Mouse (Mus musculus): ENCODE results near the gene Leprot. TPM values are rescaled to one million over a fixed set of nuclear protein-coding genes. Genes with fewer than 3 reads are reported as not detected.
A peak's percentile ranks its signal among the peaks of the same experiment; 100 is the strongest.

The Leprot gene
- polyA plus RNA-seq, 1 experiment from 2014 or later, result 97.1 TPM

- 78% methylated on average over 5 of the region's 5 CpGs for WGBS
- ATAC-seq, result no peak
- H3K9ac ChIP-seq, result no peak overlapping the region
These were observed 22.3 kb downstream of the Leprot start for GRCm38 (mm10) chr4:101669811-101670210.

DNA sequence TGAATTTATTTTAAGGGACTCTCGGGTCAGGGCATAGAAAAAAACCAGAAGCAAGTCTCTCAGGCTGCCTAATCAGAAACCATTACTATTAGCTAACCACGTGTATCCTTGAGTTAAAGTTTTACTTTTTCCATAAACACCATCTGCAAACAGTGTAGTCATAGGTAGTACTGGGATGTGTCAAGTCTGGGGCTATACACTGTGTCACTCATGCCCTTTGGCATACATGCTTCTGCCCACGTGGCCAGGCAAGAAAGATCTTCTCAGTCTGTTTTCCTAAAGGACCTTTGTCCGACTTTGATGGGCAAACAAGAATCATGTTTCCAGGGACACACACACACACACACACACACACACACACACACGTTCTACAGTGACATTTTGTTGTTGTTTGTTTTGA, 27.3 kb downstream of the Leprot start:
- Histone ChIP-seq H3K4me3 (replicated peaks) (no peak overlapping the region), H3K9me3 (no peaks in the 10 kb centered on the region), H3K27ac (no peak overlapping the region), H3K4me2 (replicated peaks) (no peak overlapping the region), H3K27me3 (replicated peaks) (no peaks in the 10 kb centered on the region), H3K9ac (no peak overlapping the region), H3K4me1 (replicated peaks) (no peaks in the 10 kb centered on the region), H3K36me3 (no peaks in the 10 kb centered on the region)
- WGBS, result 49% methylated on average over 5 of the region's 5 CpGs
- ATAC-seq, result peak; percentile 72

More at GRCm38 (mm10) chr4:101669811-101670210, 22.3 kb downstream of the Leprot start:
- H3K4me3 ChIP-seq (replicated peaks), result no peak overlapping the region
- H3K4me1 ChIP-seq (replicated peaks), result no peaks in the 10 kb centered on the region
- no peaks in the 10 kb centered on the region for H3K27me3 ChIP-seq (replicated peaks)
- no peaks in the 10 kb centered on the region for H3K36me3 ChIP-seq
- no peaks in the 10 kb centered on the region for H3K9me3 ChIP-seq
- no peak overlapping the region for H3K27ac ChIP-seq
- H3K4me2 ChIP-seq (replicated peaks), result no peak overlapping the region

GRCm38 (mm10) chr4:101675726-101676125, 28.2 kb downstream of the Leprot start:
- Histone ChIP-seq H3K27me3 (replicated peaks) (no peaks in the 10 kb centered on the region), H3K4me2 (replicated peaks) (no peak overlapping the region), H3K36me3 (no peaks in the 10 kb centered on the region), H3K9ac (no peak overlapping the region), H3K9me3 (no peaks in the 10 kb centered on the region), H3K4me1 (replicated peaks) (no peaks in the 10 kb centered on the region), H3K4me3 (replicated peaks) (no peak overlapping the region), H3K27ac (no peak overlapping the region)
- no peak for ATAC-seq
- WGBS, result 61% methylated on average over 4 of the region's 4 CpGs

DNA sequence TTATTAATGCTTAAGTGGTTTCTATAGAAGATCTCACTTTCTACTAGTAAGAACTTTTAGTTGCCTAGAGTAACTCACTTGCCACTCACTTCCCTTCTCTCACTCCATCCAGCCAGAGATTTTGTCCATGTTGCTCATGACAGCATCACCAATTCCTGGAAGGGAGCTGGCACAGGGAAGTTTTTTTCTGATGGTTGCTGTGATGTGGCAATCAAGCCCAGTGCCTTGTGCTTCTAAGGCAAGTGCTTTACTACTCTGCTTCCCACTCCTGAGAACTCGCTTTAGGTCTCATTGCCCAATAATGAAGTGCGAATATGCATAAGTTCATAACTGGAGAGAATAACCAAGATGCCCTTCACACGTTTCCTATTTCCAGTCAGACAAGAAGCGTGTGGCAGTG, 35.1 kb downstream of the Leprot start:
- no peak overlapping the region for H3K4me3 ChIP-seq (replicated peaks)
- H3K27ac ChIP-seq, result no peak overlapping the region
- no peaks in the 10 kb centered on the region for H3K27me3 ChIP-seq (replicated peaks)
- H3K36me3 ChIP-seq, result no peaks in the 10 kb centered on the region
- no peak for ATAC-seq
- no peaks in the 10 kb centered on the region for H3K4me1 ChIP-seq (replicated peaks)
- 86% methylated on average over 4 of the region's 4 CpGs for WGBS
- H3K9ac ChIP-seq, result no peak overlapping the region
- no peak overlapping the region for H3K4me2 ChIP-seq (replicated peaks)
- no peaks in the 10 kb centered on the region for H3K9me3 ChIP-seq

DNA sequence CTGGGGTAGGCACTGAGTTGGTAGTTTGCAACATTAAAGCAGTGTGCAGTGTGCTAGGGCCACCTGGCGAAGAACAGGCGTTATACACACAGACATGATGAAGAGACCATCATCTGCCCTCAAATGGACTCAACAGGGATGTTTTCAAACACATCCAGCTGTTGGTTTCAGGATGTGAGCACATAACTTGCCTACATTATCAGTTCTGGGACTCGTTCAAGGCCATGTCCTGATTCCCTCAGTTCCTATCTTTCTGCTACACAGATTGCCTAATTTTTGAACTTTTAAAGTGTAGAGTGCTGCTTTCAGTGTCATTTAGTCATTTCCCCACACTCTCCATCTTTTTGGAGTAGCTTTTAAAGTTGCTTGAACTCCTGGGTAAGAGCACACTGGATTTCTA, 35.6 kb downstream of the Leprot start:
- 72% methylated on average over 3 of the region's 3 CpGs for WGBS
- Histone ChIP-seq H3K27me3 (replicated peaks) (no peaks in the 10 kb centered on the region), H3K4me2 (replicated peaks) (no peak overlapping the region), H3K4me1 (replicated peaks) (no peaks in the 10 kb centered on the region), H3K9ac (no peak overlapping the region), H3K27ac (no peak overlapping the region), H3K9me3 (no peaks in the 10 kb centered on the region), H3K36me3 (no peaks in the 10 kb centered on the region), H3K4me3 (replicated peaks) (no peak overlapping the region)
- no peak for ATAC-seq

DNA sequence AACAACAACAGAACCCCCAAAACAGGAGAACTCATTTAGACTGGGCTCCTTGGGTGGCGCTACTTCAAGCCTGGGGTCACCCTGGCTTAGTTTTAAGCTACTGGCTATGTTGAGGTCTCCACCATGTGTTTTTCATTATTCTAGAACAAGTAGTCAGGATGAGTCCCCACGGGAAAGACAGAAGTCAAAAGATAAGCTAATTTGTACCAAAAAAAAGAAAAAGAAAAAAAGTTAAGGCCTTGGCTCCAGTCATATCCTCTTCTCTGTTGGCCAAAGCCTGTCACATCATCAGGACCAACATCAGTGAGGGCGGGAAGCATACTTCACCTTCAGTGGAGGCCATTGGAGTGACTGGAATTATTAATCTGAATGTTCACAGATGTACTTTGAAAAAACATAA, 37.3 kb downstream of the Leprot start:
- H3K36me3 ChIP-seq, result no peaks in the 10 kb centered on the region
- no peaks in the 10 kb centered on the region for H3K27me3 ChIP-seq (replicated peaks)
- no peak overlapping the region for H3K4me2 ChIP-seq (replicated peaks)
- no peaks in the 10 kb centered on the region for H3K9me3 ChIP-seq
- no peak overlapping the region for H3K4me3 ChIP-seq (replicated peaks)
- no peaks in the 10 kb centered on the region for H3K4me1 ChIP-seq (replicated peaks)
- H3K27ac ChIP-seq, result no peak overlapping the region
- ATAC-seq, result no peak
- no peak overlapping the region for H3K9ac ChIP-seq
- WGBS, result 82% methylated on average over 3 of the region's 3 CpGs

DNA sequence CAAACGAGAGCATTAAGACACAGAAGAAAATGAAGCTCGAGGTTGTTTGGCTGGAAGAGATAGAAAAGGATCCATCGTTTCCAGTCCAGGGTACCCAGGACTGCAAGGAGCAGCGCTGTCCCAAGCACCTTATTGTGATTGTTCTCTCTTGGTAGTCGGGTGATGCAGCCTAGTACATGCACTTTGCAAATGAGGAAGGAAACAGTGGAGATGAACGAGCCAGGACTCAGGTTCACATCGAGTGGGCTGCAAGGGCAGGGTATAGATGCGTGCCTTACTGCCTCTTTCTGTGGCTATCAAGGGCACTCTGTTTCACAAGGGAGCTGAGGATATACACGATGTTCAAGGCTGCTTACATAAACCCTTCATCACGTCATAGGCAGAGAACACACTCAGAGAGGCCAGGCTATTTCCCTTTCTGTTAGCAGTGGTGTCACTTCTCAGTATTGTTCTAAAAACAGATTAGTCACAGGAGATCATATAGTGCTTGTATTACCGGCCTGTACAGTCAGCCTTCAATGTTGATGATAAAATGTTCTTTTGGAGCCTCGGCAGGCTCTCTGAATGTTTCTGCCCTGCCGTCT, 38.8 kb downstream of the Leprot start:
- H3K27ac ChIP-seq, result no peak overlapping the region
- no peak overlapping the region for H3K4me3 ChIP-seq (replicated peaks)
- H3K4me2 ChIP-seq (replicated peaks), result no peak overlapping the region
- 79% methylated on average over 13 of the region's 13 CpGs for WGBS
- H3K9ac ChIP-seq, result no peak overlapping the region
- H3K27me3 ChIP-seq (replicated peaks), result no peaks in the 10 kb centered on the region
- H3K9me3 ChIP-seq, result no peaks in the 10 kb centered on the region
- no peaks in the 10 kb centered on the region for H3K4me1 ChIP-seq (replicated peaks)
- H3K36me3 ChIP-seq, result no peaks in the 10 kb centered on the region
- ATAC-seq, result no peak

GRCm38 (mm10) chr4:101689241-101689640, 41.7 kb downstream of the Leprot start:
- no peak overlapping the region for H3K4me2 ChIP-seq (replicated peaks)
- H3K9me3 ChIP-seq, result no peaks in the 10 kb centered on the region
- ATAC-seq, result no peak
- no peak overlapping the region for H3K9ac ChIP-seq
- no peaks in the 10 kb centered on the region for H3K27me3 ChIP-seq (replicated peaks)
- no peak overlapping the region for H3K4me3 ChIP-seq (replicated peaks)
- H3K4me1 ChIP-seq (replicated peaks), result no peaks in the 10 kb centered on the region
- no peak overlapping the region for H3K27ac ChIP-seq
- H3K36me3 ChIP-seq, result no peaks in the 10 kb centered on the region
- 75% methylated on average over 4 of the region's 4 CpGs for WGBS

DNA sequence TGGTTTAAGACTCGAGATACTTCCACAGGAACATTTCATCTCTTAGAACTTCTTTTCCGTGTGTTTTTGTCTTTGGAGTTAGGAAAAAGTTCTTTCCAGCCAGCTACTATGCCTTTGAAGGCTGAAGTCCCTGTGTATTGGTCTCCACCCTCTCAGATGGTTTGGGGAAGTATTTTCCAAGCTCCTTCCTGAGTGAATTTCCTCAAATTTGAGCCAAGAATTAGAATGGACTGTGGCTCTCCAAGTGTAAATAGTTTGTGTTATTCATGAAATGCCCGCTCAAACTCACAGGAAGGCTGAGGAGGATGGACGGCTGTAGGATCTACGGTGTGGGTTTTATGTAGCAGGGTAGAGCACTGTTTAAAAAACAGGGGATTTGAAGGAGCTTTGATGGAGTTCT, 42.1 kb downstream of the Leprot start:
- WGBS, result 72% methylated on average over 5 of the region's 5 CpGs
- H3K4me1 ChIP-seq (replicated peaks), result no peaks in the 10 kb centered on the region
- H3K27ac ChIP-seq, result no peak overlapping the region
- no peaks in the 10 kb centered on the region for H3K9me3 ChIP-seq
- no peak overlapping the region for H3K4me3 ChIP-seq (replicated peaks)
- no peaks in the 10 kb centered on the region for H3K27me3 ChIP-seq (replicated peaks)
- no peak overlapping the region for H3K4me2 ChIP-seq (replicated peaks)
- ATAC-seq, result no peak
- no peak overlapping the region for H3K9ac ChIP-seq
- H3K36me3 ChIP-seq, result no peaks in the 10 kb centered on the region

- no peak overlapping the region for H3K9ac ChIP-seq
- no peaks in the 10 kb centered on the region for H3K36me3 ChIP-seq
- H3K27me3 ChIP-seq (replicated peaks), result no peaks in the 10 kb centered on the region
- no peak overlapping the region for H3K4me2 ChIP-seq (replicated peaks)
- no peaks in the 10 kb centered on the region for H3K4me1 ChIP-seq (replicated peaks)
- no peak overlapping the region for H3K4me3 ChIP-seq (replicated peaks)
- no peaks in the 10 kb centered on the region for H3K9me3 ChIP-seq
- 75% methylated on average over 4 of the region's 4 CpGs for WGBS
- no peak for ATAC-seq
- no peak overlapping the region for H3K27ac ChIP-seq
These were observed 45.4 kb downstream of the Leprot start for GRCm38 (mm10) chr4:101692892-101693291.

DNA sequence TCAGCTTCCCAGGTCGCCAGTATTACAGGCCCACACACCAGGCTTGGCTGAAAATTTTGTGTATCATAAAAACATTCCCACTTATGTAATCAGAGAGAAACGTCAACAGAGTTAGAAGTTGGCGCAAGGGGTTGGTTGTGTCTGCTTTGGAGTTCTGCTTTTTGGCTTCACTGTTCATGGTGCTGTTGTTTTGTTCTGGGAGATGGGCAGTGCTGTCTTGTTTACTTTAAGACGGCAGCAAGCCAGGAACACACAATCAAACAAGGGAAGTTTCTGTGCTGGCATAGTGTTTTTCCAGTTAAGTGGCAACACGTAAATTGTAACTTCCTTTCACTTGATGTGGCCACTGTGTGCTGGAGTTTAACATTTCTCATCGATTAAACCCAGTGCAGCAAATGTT, 47.0 kb downstream of the Leprot start:
- Histone ChIP-seq H3K9me3 (no peaks in the 10 kb centered on the region), H3K4me1 (replicated peaks) (no peaks in the 10 kb centered on the region), H3K36me3 (no peaks in the 10 kb centered on the region), H3K4me2 (replicated peaks) (no peak overlapping the region), H3K9ac (no peak overlapping the region), H3K27me3 (replicated peaks) (no peaks in the 10 kb centered on the region), H3K4me3 (replicated peaks) (no peak overlapping the region), H3K27ac (no peak overlapping the region)
- WGBS, result 53% methylated on average over 6 of the region's 6 CpGs
- ATAC-seq, result no peak

DNA sequence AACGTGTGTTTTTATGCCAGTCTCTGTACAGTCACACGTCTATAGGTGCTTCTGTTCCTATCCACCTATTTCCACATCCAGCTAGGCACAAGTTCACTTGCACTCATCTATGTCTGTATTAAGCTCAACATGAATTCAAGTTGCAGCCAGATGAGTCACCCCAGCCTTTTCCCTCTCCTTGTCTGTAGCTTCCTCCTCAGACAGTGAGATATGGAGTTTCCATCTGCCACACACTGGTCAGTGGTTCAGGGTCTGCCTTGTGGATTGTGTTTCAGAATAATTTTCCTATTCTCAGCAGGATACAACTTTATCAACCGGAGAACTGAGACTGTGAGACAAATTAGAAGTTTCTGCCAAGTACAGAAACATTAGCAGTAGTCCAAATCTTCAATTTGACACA, 49.7 kb downstream of the Leprot start:
- WGBS, result 86% methylated on average over 3 of the region's 3 CpGs
- Histone ChIP-seq H3K4me1 (replicated peaks) (no peaks in the 10 kb centered on the region), H3K9me3 (no peaks in the 10 kb centered on the region), H3K36me3 (no peaks in the 10 kb centered on the region), H3K9ac (no peak overlapping the region), H3K4me3 (replicated peaks) (no peak overlapping the region), H3K27me3 (replicated peaks) (no peaks in the 10 kb centered on the region), H3K4me2 (replicated peaks) (no peak overlapping the region), H3K27ac (no peak overlapping the region)
- no peak for ATAC-seq

DNA sequence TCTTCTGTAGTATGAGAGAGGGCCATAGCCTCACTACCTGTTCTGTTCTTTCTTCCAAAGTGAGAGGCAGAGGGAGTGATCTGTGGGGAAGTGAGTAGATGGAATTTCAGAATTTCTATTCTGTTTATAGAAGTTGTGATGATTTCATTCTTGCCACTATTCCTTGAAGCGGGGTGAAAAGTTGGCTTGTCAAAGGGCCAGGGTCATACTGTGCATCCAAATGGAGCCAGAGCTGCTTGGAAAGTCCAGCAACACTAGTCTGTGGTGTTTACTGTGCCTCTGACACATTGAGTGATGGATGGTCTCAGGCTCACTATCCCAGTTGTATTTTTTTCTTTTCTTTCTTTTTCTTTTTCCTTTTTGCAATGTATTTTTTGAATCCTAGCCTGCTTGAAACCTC, 51.9 kb downstream of the Leprot start:
- no peaks in the 10 kb centered on the region for H3K27me3 ChIP-seq (replicated peaks)
- no peak overlapping the region for H3K27ac ChIP-seq
- H3K9ac ChIP-seq, result no peak overlapping the region
- no peak for ATAC-seq
- H3K4me2 ChIP-seq (replicated peaks), result no peak overlapping the region
- H3K36me3 ChIP-seq, result no peaks in the 10 kb centered on the region
- H3K4me1 ChIP-seq (replicated peaks), result no peaks in the 10 kb centered on the region
- no peaks in the 10 kb centered on the region for H3K9me3 ChIP-seq
- no peak overlapping the region for H3K4me3 ChIP-seq (replicated peaks)
- WGBS, result 65% methylated on average over 1 of the region's 1 CpGs
